Mouse (Mus musculus): Measurements from ENCODE around the gene Stat5a. TPM values are rescaled to one million over a fixed set of nuclear protein-coding genes. Genes with fewer than 3 reads are reported as not detected.

Gene Stat5a
- polyA plus RNA-seq (2021; fragmentation: Nextera tagmentation): 1.3 and 1.7 TPM in 2 replicates
- long read RNA-seq, experiment 1, partial matches to known transcripts: 1 of 1 reads
- long read RNA-seq, experiment 1, other reads (novel, unspliced or antisense): 0 of 1 reads
- long read RNA-seq, experiment 2, partial matches to known transcripts: 5 of 9 reads
- long read RNA-seq, experiment 2, other reads (novel, unspliced or antisense): 1 of 9 reads

DNA sequence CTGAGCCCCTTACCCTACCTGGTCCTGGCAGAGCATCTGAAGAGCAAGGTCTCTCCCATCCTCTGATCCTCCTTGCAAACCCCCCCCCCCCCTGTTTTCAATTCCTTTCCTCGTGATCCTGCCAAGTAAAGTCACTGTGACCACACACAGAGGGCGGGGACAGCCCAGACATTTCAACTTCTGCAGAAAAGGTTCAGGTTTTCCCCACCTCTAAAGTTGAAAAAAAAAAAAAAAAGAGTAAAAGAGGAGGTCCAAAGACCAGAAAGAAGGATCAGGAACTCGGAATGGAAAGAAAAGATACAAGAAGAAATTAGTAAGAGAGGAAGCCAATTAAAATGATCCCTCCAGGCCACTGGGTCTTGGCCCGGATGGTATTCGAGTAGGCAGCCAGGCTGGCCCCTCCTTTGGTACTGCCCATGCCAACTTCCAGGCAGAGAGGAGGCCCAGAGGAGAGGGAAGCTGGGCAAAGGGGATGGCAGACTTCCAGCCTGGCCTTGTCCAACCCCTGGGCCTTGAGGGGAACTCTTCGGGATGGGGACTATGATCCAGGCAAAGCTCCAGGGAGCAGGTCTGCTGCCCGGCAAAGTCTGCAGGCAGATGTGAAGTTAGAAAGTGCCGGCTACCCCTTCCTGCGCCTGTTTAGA is at the start of gene Stat5a:
Stat5a (plus strand) TSS at position 417 of the 644 bp plus-strand sequence.

DNA sequence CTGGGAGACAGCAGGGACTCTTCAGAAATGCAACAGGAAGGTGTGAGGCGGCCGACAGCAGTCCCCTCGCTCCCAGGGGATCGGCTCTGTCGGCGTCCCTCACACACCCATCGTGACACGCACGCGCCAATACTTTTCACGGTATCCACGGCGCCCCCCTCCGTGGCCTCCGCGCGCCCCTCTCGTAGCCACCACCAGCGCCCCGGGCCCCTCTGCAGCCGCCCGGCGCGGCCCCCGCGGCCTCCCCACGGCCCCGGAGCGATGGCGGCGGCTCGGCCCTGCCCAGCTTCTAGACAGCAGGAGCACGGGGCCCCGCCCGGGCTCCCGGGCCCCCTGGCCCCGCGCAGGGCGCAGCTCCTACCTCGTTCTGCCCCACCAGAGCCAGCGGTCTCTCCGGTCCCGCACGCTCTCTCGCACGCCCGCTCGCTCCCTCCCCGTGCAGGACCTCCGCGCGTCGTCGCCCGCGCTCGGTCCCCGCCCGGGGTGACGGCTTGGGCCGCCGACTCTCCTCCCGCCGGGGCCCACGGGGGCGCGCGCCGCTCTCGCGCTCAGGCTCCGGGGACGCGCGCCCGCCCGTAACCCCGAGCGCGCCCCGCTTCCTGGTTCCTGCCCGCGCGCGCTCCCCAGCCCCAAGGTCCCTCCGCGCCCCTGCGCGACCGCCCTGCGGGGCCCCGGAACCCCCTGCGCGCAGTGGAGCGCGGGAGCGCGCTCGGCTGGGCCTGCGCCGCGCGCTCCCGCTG is 8.9 kb upstream of the Stat5a start, which contains the start of gene Stat5b:
Stat5b (minus strand) TSS at position 687 of the 740 bp plus-strand sequence.

Other genes starting within 250 kb of the Stat5a start
- gene Nkiras2, start 240.1 kb upstream of the Stat5a start, polyA plus RNA-seq (2021; fragmentation: Nextera tagmentation): 15.1 and 15.8 TPM in 2 replicates
- 80.2 and 86.1 TPM in 2 replicates for gene Dnajc7, start 239.2 kb upstream of the Stat5a start, polyA plus RNA-seq (2021; fragmentation: Nextera tagmentation)
- gene Zfp385c, start 166.9 kb upstream of the Stat5a start, polyA plus RNA-seq (2021; fragmentation: Nextera tagmentation): 0.10 and 0.11 TPM in 2 replicates
- gene Dhx58, start 155.1 kb upstream of the Stat5a start, polyA plus RNA-seq (2021; fragmentation: Nextera tagmentation): 0.87 and 1.2 TPM in 2 replicates
- gene Kat2a, start 146.9 kb upstream of the Stat5a start, polyA plus RNA-seq (2021; fragmentation: Nextera tagmentation): 14.9 and 15.6 TPM in 2 replicates
- gene Hspb9, start 145.5 kb upstream of the Stat5a start, polyA plus RNA-seq (2021; fragmentation: Nextera tagmentation): not detected in 2 replicates
- gene Rab5c, start 121.1 kb upstream of the Stat5a start, polyA plus RNA-seq (2021; fragmentation: Nextera tagmentation): 37.1 and 48.7 TPM in 2 replicates
- 0.14 and 0.23 TPM in 2 replicates for gene Kcnh4, start 99.4 kb upstream of the Stat5a start, polyA plus RNA-seq (2021; fragmentation: Nextera tagmentation)
- gene Hcrt, start 96.4 kb upstream of the Stat5a start, polyA plus RNA-seq (2021; fragmentation: Nextera tagmentation): not detected in 2 replicates
- 5.4 TPM in 2 replicates for gene Ghdc, start 88.4 kb upstream of the Stat5a start, polyA plus RNA-seq (2021; fragmentation: Nextera tagmentation)
- gene Stat5b, start 8.6 kb upstream of the Stat5a start, polyA plus RNA-seq (2021; fragmentation: Nextera tagmentation): 3.4 and 3.5 TPM in 2 replicates
- 22.6 and 24.9 TPM in 2 replicates for gene Stat3, start 80.2 kb downstream of the Stat5a start, polyA plus RNA-seq (2021; fragmentation: Nextera tagmentation)
- 11.1 and 19.8 TPM in 2 replicates for gene Cavin1, start 111.5 kb downstream of the Stat5a start, polyA plus RNA-seq (2021; fragmentation: Nextera tagmentation)
- 149 and 167 TPM in 2 replicates for gene Atp6v0a1, start 150.1 kb downstream of the Stat5a start, polyA plus RNA-seq (2021; fragmentation: Nextera tagmentation)
- 9.6 and 12.1 TPM in 2 replicates for gene Naglu, start 210.7 kb downstream of the Stat5a start, polyA plus RNA-seq (2021; fragmentation: Nextera tagmentation)
- gene Hsd17b1, start 219.1 kb downstream of the Stat5a start, polyA plus RNA-seq (2021; fragmentation: Nextera tagmentation): not detected in 2 replicates
- 35.8 and 36.1 TPM in 2 replicates for gene Coasy, start 223.2 kb downstream of the Stat5a start, polyA plus RNA-seq (2021; fragmentation: Nextera tagmentation)
- gene Mlx, start 227.9 kb downstream of the Stat5a start, polyA plus RNA-seq (2021; fragmentation: Nextera tagmentation): 63.4 and 67.0 TPM in 2 replicates
- 5.3 and 6.0 TPM in 2 replicates for gene Psmc3ip, start 236.1 kb downstream of the Stat5a start, polyA plus RNA-seq (2021; fragmentation: Nextera tagmentation)

Data from layer of hippocampus, adult 6 months (tissue).